Mouse (Mus musculus) myocyte (in vitro differentiated cells): ENCODE data around the gene Rnf25. TPM values are rescaled to one million over a fixed set of nuclear protein-coding genes. Genes with fewer than 3 reads are reported as not detected.
A peak's percentile ranks its signal among the peaks of the same experiment; 100 is the strongest.

ENCODE experiments used
- H3K27me3 ChIP-seq: one replicate; pipeline ENCODE4 v1.6.1; 2011; ENCODE audit not compliant: control insufficient read depth, insufficient read depth, insufficient read length
- H3K36me3 ChIP-seq: one replicate; pipeline ENCODE4 v1.6.1; 2011; ENCODE audit not compliant: control insufficient read depth, insufficient read depth
- H3K4me2 ChIP-seq: one replicate; pipeline ENCODE4 v1.6.1; 2011; ENCODE audit warnings: low read depth, control low read depth
- H3K4me3 ChIP-seq: one replicate; pipeline ENCODE4 v1.5.1; 2011; ENCODE audit warnings: mild to moderate bottlenecking, control low read depth, moderate library complexity
- H3K79me2 ChIP-seq: one replicate; pipeline ENCODE4 v1.6.1; 2011; ENCODE audit not compliant: control insufficient read depth, insufficient read depth
- H3ac ChIP-seq: one replicate; pipeline ENCODE4 v1.6.1; 2011; ENCODE audit not compliant: control insufficient read depth, insufficient read length
- CEBPB ChIP-seq: IDR thresholded peaks from 2 replicates; pipeline ENCODE4 v1.6.1; 2011; ENCODE audit warnings: mild to moderate bottlenecking, moderate library complexity; ENCODE audit not compliant: poor library complexity, insufficient read depth, severe bottlenecking
- E2F4 ChIP-seq: IDR thresholded peaks from one replicate; pipeline ENCODE4 v1.6.1; 2011; ENCODE audit warnings: mild to moderate bottlenecking, control low read depth, moderate library complexity; ENCODE audit not compliant: insufficient read depth
- MAX ChIP-seq: IDR thresholded peaks from one replicate; pipeline ENCODE4 v1.6.1; 2011; ENCODE audit warnings: low read depth, mild to moderate bottlenecking, control low read depth
- MYOD1 ChIP-seq, 3 experiments: IDR thresholded peaks; one replicate each; pipeline ENCODE4 v1.6.1; 2011; ENCODE audit warnings: control low read depth in 2 of 3, low read depth in 2 of 3, mild to moderate bottlenecking in 2 of 3, moderate library complexity in 1 of 3; ENCODE audit not compliant: insufficient read length in 2 of 3, control insufficient read depth in 1 of 3
- MYOG ChIP-seq, 3 experiments: IDR thresholded peaks; one replicate each; pipeline ENCODE4 v1.6.1; 2011; ENCODE audit warnings: control low read depth in 2 of 3, low read depth in 2 of 3, mild to moderate bottlenecking in 2 of 3; ENCODE audit not compliant: insufficient read length in 2 of 3, control insufficient read depth in 1 of 3, insufficient read depth in 1 of 3
- POLR2A ChIP-seq: IDR thresholded peaks from one replicate; pipeline ENCODE4 v1.6.1; 2011; ENCODE audit warnings: low read depth, mild to moderate bottlenecking, control low read depth, moderate library complexity; ENCODE audit not compliant: insufficient read length
- POLR2AphosphoS2 ChIP-seq: IDR thresholded peaks from one replicate; pipeline ENCODE4 v1.6.1; 2011; ENCODE audit warnings: low read depth, control low read depth; ENCODE audit not compliant: insufficient read length
- REST ChIP-seq: IDR thresholded peaks from one replicate; pipeline ENCODE4 v1.6.1; 2011; ENCODE audit warnings: mild to moderate bottlenecking, control low read depth, moderate library complexity; ENCODE audit not compliant: insufficient read depth, insufficient read length
- SRF ChIP-seq: IDR thresholded peaks from one replicate; pipeline ENCODE4 v1.6.1; 2011; ENCODE audit warnings: low read depth; ENCODE audit not compliant: control insufficient read depth, insufficient read length
- TCF12 ChIP-seq: IDR thresholded peaks from one replicate; pipeline ENCODE4 v1.6.1; 2011; ENCODE audit warnings: mild to moderate bottlenecking, control low read depth; ENCODE audit not compliant: poor library complexity, insufficient read depth, severe bottlenecking
- TCF3 ChIP-seq: IDR thresholded peaks from one replicate; pipeline ENCODE4 v1.6.1; 2011; ENCODE audit warnings: low read depth, control low read depth; ENCODE audit not compliant: insufficient read length
- USF1 ChIP-seq: IDR thresholded peaks from one replicate; pipeline ENCODE4 v1.6.1; 2011; ENCODE audit warnings: low read depth, mild to moderate bottlenecking, control low read depth, moderate library complexity
- polyA plus RNA-seq: library from polyadenylated mRNA; unstranded; fragments of >200 nt; fragmentation: generic; extraction: Trizol; gene quantifications from one replicate; pipeline ENCODE4 v1.2.1, GENCODE M21; 2012; ENCODE audit warnings: missing spikeins

Gene Rnf25
- polyA plus RNA-seq = 32.8 TPM

GRCm38 (mm10) chr1:74601267-74601962, at the start of gene Rnf25, which contains the start of gene Stk36:
Rnf25 (minus strand) TSS chr1:74601397.
Stk36 (plus strand) TSS chr1:74601445.
- H3ac ChIP-seq = peak within 1 kb of the TSS; percentile 35
- H3K36me3 ChIP-seq = peaks cover 19% of the 10 kb centered on the region
- peaks cover 20% of the 10 kb centered on the region for H3K79me2 ChIP-seq
- TF ChIP-seq MYOD1 (IDR thresholded peaks at IDR 0.05; ENCODE audit: control insufficient read depth in 1 of 3, insufficient read length in 2 of 3, low read depth in 2 of 3) = peak; percentile 38 to 42 (median 41)
- TF ChIP-seq POLR2AphosphoS2 = peak; percentile 86
- peak; percentile 92 for TF ChIP-seq SRF
- TF ChIP-seq CEBPB = no peak
- no peak for TF ChIP-seq MAX
- peak in 2 of 3 experiments; percentile 6 to 48 for TF ChIP-seq MYOG (IDR thresholded peaks at IDR 0.05; ENCODE audit: control insufficient read depth in 1 of 3, insufficient read depth in 1 of 3, insufficient read length in 2 of 3, low read depth in 2 of 3)
- peak; percentile 81 for TF ChIP-seq POLR2A
- H3K27me3 ChIP-seq = no peaks in the 10 kb centered on the region
- peak within 1 kb of the TSS; percentile 87 for H3K4me2 ChIP-seq
- H3K4me3 ChIP-seq = peak within 1 kb of the TSS; percentile 64

GRCm38 (mm10) chr1:74643926-74644325, 42.7 kb upstream of the Rnf25 start:
- Histone ChIP-seq H3ac (no peak overlapping the region), H3K4me3 (no peak overlapping the region), H3K79me2 (no peaks in the 10 kb centered on the region), H3K4me2 (no peak overlapping the region), H3K36me3 (no peaks in the 10 kb centered on the region), H3K27me3 (peaks cover 5% of the 10 kb centered on the region)
- TF ChIP-seq REST (no peak), POLR2A (no peak), E2F4 (no peak), TCF3 (no peak), POLR2AphosphoS2 (no peak), USF1 (no peak), MYOG (IDR thresholded peaks at IDR 0.05; ENCODE audit: control insufficient read depth in 1 of 3, insufficient read depth in 1 of 3, insufficient read length in 2 of 3, low read depth in 2 of 3) (no peak), MAX (no peak), TCF12 (no peak), SRF (no peak), MYOD1 (IDR thresholded peaks at IDR 0.05; ENCODE audit: control insufficient read depth in 1 of 3, insufficient read length in 2 of 3, low read depth in 2 of 3) (no peak), CEBPB (no peak)

- Histone ChIP-seq H3K79me2 (no peaks in the 10 kb centered on the region), H3K27me3 (peaks cover 5% of the 10 kb centered on the region), H3K4me2 (no peak overlapping the region), H3ac (no peak overlapping the region), H3K36me3 (no peaks in the 10 kb centered on the region), H3K4me3 (no peak overlapping the region)
- TF ChIP-seq MAX (no peak), E2F4 (no peak), MYOG (IDR thresholded peaks at IDR 0.05; ENCODE audit: control insufficient read depth in 1 of 3, insufficient read depth in 1 of 3, insufficient read length in 2 of 3, low read depth in 2 of 3) (no peak), MYOD1 (IDR thresholded peaks at IDR 0.05; ENCODE audit: control insufficient read depth in 1 of 3, insufficient read length in 2 of 3, low read depth in 2 of 3) (no peak), POLR2A (no peak), POLR2AphosphoS2 (no peak), USF1 (no peak), SRF (no peak), TCF12 (no peak), CEBPB (no peak)
Measured at GRCm38 (mm10) chr1:74643524-74643923, 42.3 kb upstream of the Rnf25 start.

GRCm38 (mm10) chr1:74632734-74633133, 31.5 kb upstream of the Rnf25 start:
- Histone ChIP-seq H3ac (no peak overlapping the region), H3K36me3 (no peaks in the 10 kb centered on the region), H3K79me2 (no peaks in the 10 kb centered on the region), H3K27me3 (no peaks in the 10 kb centered on the region), H3K4me2 (no peak overlapping the region), H3K4me3 (no peak overlapping the region)
- TF ChIP-seq E2F4 (no peak), REST (no peak), MYOD1 (IDR thresholded peaks at IDR 0.05; ENCODE audit: control insufficient read depth in 1 of 3, insufficient read length in 2 of 3, low read depth in 2 of 3) (no peak), CEBPB (no peak), MAX (no peak), TCF12 (no peak), POLR2A (no peak), POLR2AphosphoS2 (no peak), SRF (no peak), USF1 (no peak), TCF3 (no peak), MYOG (IDR thresholded peaks at IDR 0.05; ENCODE audit: control insufficient read depth in 1 of 3, insufficient read depth in 1 of 3, insufficient read length in 2 of 3, low read depth in 2 of 3) (no peak)
